Mouse (Mus musculus) cerebellum, postnatal 36 days (tissue): Measurements from ENCODE around the gene Chd5.

ENCODE experiments used
- DNase-seq, 2 experiments: peaks; one replicate each; pipeline ENCODE4 v3.0.0; 2021 to 2022; ENCODE audit warnings: mixed read lengths in 2 of 2

Gene Chd5

GRCm38 (mm10) chr4:152359700-152360099 is 21.2 kb downstream of the Chd5 start:
- no peak for DNase-seq

GRCm38 (mm10) chr4:152360855-152361254 is 22.4 kb downstream of the Chd5 start:
- DNase-seq: no peak

GRCm38 (mm10) chr4:152362180-152362579 is 23.7 kb downstream of the Chd5 start:
- DNase-seq: no peak

GRCm38 (mm10) chr4:152365228-152365627 is 26.8 kb downstream of the Chd5 start:
- no peak for DNase-seq

GRCm38 (mm10) chr4:152382528-152383252 is 44.2 kb downstream of the Chd5 start:
- no peak for DNase-seq

- peak; percentile 16 to 30 for DNase-seq
Observed at GRCm38 (mm10) chr4:152385644-152386043, 47.2 kb downstream of the Chd5 start.

GRCm38 (mm10) chr4:152392192-152392591 is 53.7 kb downstream of the Chd5 start:
- DNase-seq: peak; percentile 57 to 59

- no peak for DNase-seq
Observed at GRCm38 (mm10) chr4:152392627-152393026, 54.2 kb downstream of the Chd5 start.

- peak; percentile 70 to 73 for DNase-seq
Observed at GRCm38 (mm10) chr4:152398926-152399325, 60.5 kb downstream of the Chd5 start.

GRCm38 (mm10) chr4:152405143-152405542 is 66.7 kb downstream of the Chd5 start:
- no peak for DNase-seq

GRCm38 (mm10) chr4:152405671-152406201 is 67.3 kb downstream of the Chd5 start:
- DNase-seq: peak; percentile 33 to 40

- DNase-seq: no peak
Observed at GRCm38 (mm10) chr4:152406531-152406930, 68.1 kb downstream of the Chd5 start.

- DNase-seq: no peak
Observed at GRCm38 (mm10) chr4:152410961-152411360, 72.5 kb downstream of the Chd5 start.

GRCm38 (mm10) chr4:152412524-152413080 is 74.2 kb downstream of the Chd5 start:
- DNase-seq: no peak

GRCm38 (mm10) chr4:152418229-152419060 is 80.0 kb downstream of the Chd5 start:
- no peak for DNase-seq

GRCm38 (mm10) chr4:152423576-152423975 is 85.1 kb downstream of the Chd5 start:
- no peak for DNase-seq

GRCm38 (mm10) chr4:152424341-152424740 is 85.9 kb downstream of the Chd5 start:
- no peak for DNase-seq

GRCm38 (mm10) chr4:152424922-152425321 is 86.5 kb downstream of the Chd5 start:
- DNase-seq: no peak

GRCm38 (mm10) chr4:152428259-152428658 is 89.8 kb downstream of the Chd5 start:
- no peak for DNase-seq

- DNase-seq: peak; percentile 39 to 55
Observed at GRCm38 (mm10) chr4:152432308-152432707, 93.9 kb downstream of the Chd5 start.

- DNase-seq: peak; percentile 95 to 96
Observed at GRCm38 (mm10) chr4:152434836-152435235, 96.4 kb downstream of the Chd5 start.

- DNase-seq: peak; percentile 89
Observed at GRCm38 (mm10) chr4:152435255-152435654, 96.8 kb downstream of the Chd5 start.
